Mouse (Mus musculus): ENCODE measurements at regions not wholly inside any gene's neighbourhood (a gene's known extent, or its start where the extent isn't known, plus 50 kb on each side); places are given as distances from the start of the nearest gene placed in this dataset.
A peak's percentile ranks its signal among the peaks of the same experiment; 100 is the strongest.

DNA sequence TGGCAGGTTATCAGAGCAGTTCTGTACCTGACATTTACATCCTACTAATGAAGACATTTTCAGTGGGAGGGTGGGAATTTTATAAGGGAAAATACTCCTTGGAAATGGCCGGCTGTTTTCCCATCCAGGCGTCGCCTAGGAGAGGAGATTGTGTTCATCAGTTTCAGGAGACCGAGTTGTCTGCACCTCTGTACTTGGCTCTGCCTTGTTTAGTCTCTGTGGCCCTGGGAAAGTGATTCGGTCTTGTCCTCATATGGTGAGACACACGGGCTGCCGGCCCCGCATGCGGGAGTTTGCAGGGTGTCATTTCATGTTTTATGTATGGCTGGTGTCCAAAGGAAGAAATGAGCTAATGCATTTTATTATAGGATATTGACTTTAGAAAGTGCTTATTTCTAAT, 287.9 kb downstream of the Cd109 start:
- no peak for DNase-seq (ENCODE audit: low read depth)

DNA sequence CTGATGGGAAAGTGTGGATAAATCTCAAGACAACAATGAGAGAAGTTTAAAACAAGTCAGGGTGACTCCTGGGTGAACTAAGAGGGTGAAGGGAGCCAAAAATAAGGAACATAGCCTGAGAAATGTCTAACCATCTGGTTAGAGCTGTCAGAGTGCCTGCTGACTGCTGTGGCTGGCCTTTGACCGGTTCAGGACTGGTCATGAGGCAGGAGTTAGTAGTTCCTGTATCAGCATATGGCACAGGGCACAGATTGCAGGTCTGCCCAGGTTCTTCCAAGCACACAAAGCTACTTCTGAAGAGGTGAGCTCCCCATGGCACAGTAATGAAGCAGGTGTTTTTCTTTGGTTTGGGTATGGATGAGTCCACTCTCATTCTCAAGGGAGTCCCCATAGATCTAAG, 302.0 kb downstream of the Cd109 start:
- DNase-seq (ENCODE audit: low read depth) = no peak

DNA sequence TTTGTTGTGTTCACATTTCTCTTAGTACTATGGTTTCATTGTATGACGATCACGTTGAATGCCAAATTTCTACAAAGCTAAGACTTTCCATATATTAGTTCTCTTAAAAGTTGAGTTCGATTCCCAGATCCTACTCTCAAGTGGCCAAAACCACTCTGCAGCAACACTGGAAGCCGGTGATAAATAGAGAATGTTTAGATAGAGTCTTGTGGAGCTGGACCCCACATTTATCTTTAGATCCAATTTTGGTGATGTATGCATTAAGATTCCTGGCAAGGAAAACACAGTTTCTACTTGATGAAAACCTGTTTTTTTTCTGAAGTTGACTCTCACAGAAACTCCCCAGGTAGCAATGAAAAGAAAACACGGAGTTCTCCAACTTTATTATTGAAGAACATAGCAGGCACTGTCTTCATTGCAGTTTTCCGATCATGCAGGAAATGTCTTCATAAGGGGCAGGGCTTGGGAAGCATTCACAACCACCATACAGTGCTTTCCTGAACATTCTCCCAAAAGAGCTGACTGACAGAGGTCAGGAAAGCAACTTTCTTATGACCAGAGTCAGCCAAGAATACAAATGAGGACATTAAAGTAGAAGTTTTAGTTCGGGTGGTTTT, 310.7 kb downstream of the Cd109 start:
- no peak for DNase-seq (ENCODE audit: low read depth)

GRCm38 (mm10) chr9:78941648-78942047, 326.3 kb downstream of the Cd109 start:
- no peak for DNase-seq (ENCODE audit: low read depth)

GRCm38 (mm10) chr9:78964813-78965212, 349.5 kb downstream of the Cd109 start:
- no peak for DNase-seq (ENCODE audit: low read depth)

- DNase-seq (ENCODE audit: low read depth) = no peak
Observed at GRCm38 (mm10) chr9:78965226-78965950, 350.0 kb downstream of the Cd109 start.

- no peak for DNase-seq (ENCODE audit: low read depth)
Observed at GRCm38 (mm10) chr9:78971731-78972130, 356.4 kb downstream of the Cd109 start.

GRCm38 (mm10) chr9:78983734-78984133, 368.4 kb downstream of the Cd109 start:
- no peak for DNase-seq (ENCODE audit: low read depth)

GRCm38 (mm10) chr9:78985184-78985864, 370.0 kb downstream of the Cd109 start:
- DNase-seq (ENCODE audit: low read depth) = no peak

DNA sequence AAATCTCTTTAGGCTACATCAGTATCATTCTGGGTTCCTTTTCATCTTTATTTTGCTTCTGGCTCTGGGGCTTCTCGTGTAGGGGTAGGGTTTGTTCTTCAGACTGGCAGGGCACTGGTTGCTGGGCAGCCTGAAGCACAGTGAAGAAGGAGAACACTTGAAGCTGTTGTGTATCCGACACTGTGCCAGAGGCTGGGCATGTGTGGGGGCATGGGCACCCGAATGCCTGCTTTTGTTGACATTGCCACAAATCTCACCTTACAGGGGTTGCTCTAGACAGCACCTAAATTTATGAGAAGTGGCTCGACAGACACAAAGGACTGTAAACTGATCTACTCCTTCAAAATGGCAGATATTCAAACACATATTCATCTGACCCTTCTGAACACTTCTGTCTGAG, 376.0 kb downstream of the Cd109 start:
- DNase-seq (ENCODE audit: low read depth) = no peak

DNA sequence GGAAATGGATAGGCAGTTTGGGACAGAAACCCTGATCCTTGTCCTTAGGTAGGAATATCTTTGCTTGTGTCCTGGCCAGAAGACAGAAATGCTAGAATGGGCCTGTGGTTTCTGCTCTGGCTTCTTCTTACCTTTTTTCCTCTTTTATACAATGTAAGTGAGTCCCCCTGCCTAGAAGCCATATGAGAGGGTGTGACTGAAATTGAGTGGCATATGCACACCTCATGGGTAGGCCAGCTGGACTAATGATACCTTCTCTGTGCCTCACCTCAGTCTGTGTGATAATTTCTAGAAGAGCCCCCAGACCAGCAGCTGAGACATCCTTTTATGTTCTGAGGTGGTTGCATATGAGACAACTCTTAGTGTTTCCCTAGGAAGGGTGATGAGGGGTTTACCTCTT, 385.7 kb downstream of the Cd109 start:
- DNase-seq (ENCODE audit: low read depth) = no peak

DNA sequence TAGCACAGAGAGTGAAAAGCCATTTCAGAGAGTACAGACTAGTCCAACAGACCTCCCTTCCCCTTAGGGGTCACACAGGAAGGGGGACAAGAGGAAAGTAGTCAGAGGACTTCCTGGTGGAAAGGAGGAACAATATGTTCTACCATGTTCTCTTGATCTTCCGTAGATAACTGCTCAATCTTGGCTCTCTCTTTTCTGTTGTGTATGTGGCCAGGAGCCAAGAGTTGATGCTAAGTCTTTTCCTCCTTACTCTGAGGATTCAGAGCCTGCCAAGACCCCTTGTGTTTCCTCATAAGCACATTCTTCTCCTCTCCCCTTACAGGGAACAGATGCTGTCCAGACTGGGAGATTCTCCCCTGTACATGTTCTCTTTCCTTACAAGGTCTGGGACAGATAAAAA, 386.6 kb downstream of the Cd109 start:
- no peak for DNase-seq (ENCODE audit: low read depth)

- DNase-seq (ENCODE audit: low read depth) = no peak
Observed at GRCm38 (mm10) chr9:79004296-79004980, 389.1 kb downstream of the Cd109 start.

GRCm38 (mm10) chr9:79022291-79022690, 406.9 kb downstream of the Cd109 start:
- no peak for DNase-seq (ENCODE audit: low read depth)

DNA sequence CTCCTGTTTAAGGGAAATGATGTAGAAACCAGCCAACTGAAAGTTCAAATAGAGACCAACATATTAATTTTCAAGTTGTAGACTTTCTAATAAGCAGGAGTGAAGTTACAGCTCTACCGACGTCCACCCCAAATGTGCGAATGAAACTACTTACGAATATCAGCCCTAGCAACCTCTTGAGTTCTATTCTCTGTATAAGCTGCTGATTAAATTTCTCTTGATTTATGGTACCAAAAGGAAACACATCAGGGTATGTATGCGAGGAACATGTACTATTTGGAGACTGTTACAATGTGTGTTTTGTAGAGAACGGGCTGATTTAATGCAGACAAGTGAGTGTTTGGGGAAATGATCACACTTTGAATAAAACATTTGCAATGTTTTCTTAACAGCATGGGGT, 412.9 kb downstream of the Cd109 start:
- DNase-seq (ENCODE audit: low read depth) = no peak

DNA sequence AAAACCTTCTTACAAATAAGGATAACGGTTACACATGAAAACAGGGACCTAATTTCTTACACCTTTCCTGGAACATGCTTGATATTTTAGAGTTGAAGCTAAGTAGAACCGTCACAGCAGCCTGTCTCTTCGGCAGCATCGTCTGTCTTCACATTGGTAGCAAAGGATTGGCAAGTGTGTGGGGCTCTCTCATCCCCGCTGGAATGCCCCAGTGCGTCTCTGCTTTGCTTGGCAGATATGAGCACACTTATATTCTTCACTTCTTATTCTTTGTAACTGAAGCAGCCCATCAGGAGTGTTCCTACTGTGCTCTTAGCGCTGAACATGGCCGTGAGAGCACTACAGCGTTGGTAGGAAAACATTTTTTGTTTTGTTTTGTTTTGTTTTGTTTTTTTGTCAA, 414.1 kb downstream of the Cd109 start:
- no peak for DNase-seq (ENCODE audit: low read depth)

DNA sequence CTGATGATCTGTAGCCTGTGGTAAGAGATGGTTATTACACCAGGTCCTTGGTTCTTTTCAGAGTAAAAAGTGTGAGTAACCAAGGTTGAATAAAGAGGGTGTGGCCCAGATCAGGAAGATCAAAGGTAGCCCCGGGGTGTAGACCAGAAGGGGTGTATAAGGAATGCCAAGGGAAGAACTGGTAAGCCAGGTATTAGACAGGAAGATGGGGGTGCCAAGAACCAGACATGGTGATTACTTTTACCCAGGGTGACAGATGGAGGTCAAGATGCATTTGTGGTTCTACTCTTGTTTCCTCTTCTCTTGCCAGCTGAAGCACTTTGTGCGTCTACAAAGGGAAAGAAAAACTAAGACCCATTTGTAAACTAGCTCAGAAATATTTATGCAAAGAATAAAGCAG, 420.3 kb downstream of the Cd109 start:
- DNase-seq (ENCODE audit: low read depth) = no peak

GRCm38 (mm10) chr9:79037054-79037453, 421.7 kb downstream of the Cd109 start:
- DNase-seq (ENCODE audit: low read depth) = no peak

DNA sequence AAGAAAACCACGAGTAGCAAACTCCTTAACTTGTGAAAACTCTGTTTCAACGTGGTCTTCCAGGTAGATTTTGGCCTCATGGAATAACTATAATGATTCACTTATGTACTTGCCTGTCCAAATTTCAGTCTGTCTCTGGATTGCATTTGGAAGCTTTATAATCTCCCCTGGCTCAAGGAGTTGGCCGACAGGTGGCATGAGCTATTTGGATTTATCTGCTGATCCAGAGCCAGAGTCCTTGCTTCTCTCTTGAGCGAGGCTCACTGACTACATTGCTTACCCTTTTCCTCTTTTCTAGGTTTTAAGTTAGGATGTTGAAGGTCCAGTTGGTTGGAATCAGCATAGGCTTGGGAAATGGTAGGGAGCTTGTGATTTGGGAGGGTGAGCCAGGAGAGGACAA, 423.6 kb downstream of the Cd109 start:
- no peak for DNase-seq (ENCODE audit: low read depth)

DNA sequence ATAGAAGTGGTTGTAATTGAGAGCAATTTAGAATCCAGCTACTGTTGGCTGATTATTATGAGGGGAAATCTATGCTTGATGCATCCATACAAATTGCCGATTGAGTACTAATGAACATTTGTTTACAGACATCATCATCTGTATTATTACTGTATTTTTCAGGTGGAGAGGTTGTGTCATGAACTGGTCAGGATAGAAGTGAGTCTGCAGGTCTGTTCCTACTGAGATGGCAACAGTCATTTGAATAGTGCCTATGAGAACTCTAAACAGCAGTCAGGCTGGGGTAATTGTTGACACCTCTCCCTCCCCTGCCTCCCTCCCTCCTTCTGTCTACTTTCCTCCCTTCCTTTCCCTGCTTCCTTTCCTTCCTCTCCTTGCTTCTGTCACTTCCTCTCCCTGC, 429.0 kb downstream of the Cd109 start:
- DNase-seq (ENCODE audit: low read depth) = no peak

DNA sequence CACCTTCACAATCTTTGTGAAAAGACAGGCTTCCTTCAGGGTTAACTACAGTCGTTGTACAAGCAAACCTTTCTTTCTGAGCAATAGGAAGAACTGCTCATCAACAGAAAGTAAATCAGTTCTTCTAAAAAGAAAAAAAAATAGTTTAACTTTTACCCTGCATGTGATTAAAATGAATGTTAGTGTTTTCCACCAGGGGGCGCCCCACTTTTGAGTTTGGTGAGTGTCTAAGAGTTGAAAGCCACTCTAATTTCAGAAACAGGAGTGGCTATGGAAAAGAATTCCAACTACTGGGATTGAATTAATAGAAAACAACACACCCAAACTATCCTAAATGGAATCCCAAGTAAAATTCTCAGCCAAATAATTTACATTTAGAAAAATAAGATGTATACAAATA, 430.0 kb downstream of the Cd109 start:
- peak; percentile 33 for DNase-seq (ENCODE audit: low read depth)

- no peak for DNase-seq (ENCODE audit: low read depth)
Observed at GRCm38 (mm10) chr9:79071961-79072360, 456.6 kb downstream of the Cd109 start.

DNA sequence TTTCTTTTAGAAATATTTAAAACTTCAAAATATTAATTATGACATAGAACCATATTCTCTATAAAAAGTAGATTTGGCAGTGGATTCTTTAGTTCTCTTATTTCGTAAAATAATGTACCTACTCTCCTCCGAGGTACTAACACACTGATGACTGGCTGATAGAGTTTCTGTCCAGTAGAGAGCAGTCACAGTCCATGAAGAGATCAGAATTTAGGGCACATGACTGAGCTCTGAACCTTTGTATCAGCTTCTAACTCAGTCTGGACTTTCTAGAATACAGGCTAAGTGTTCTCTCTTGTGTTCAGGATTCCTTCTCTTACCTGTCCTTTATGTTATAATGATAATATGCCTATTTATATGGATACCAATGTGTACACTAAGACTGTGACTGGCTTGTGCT, 494.3 kb downstream of the Cd109 start:
- no peak for DNase-seq (ENCODE audit: low read depth)

All from induced T-regulatory cell, adult 2 months (primary cell).